8 mouse cellular contexts compared by ENCODE assay signal in genomic region chr15:85859490-85860031, GRCm38 (mm10). TPM values are rescaled to one million over a fixed set of nuclear protein-coding genes. Genes with fewer than 3 reads are reported as not detected.
DNase-seq lines count a peak whose midpoint lies in the region; ATAC-seq and TF ChIP-seq lines count a peak whose summit lies in the region.

Gene Gtse1, plus strand, starts transcription at chr15:85859745.

- no peaks in the 10 kb centered on the region for H3K4me1 ChIP-seq in ES-Bruce4 (ENCODE audit: control insufficient read depth, insufficient read depth, low read length)
- peaks cover 28% of the 10 kb centered on the region for H3K4me1 ChIP-seq in forebrain, embryonic 13.5 days
- peaks cover 20% of the 10 kb centered on the region for H3K4me1 ChIP-seq in liver, postnatal 0 days (ENCODE audit: insufficient read depth)
- H3K4me1 ChIP-seq in neural tube, embryonic 14.5 days (ENCODE audit: control insufficient read depth, insufficient read depth, low read length): peaks cover 5% of the 10 kb centered on the region; the same call in 1 of the 2 replicates

- ATAC-seq in cerebellum, adult (ENCODE audit: insufficient number of reproducible peaks, low FRiP score, low TSS enrichment): peak; percentile 100
- peak; percentile 100 for ATAC-seq in forebrain, embryonic 13.5 days
- ATAC-seq in liver, postnatal 0 days: peak; percentile 99
- peak; percentile 99 for ATAC-seq in neural tube, embryonic 14.5 days (ENCODE audit: low read depth)

- peak; percentile 78; the same call in 1 of the 2 replicates for TF ChIP-seq EP300 in ES-Bruce4 (IDR thresholded peaks at IDR 0.05; ENCODE audit: insufficient read depth, low read depth, low read length)
- no peak for TF ChIP-seq EP300 in liver, postnatal 0 days (IDR thresholded peaks at IDR 0.05; ENCODE audit: low read depth)

- peaks cover 41% of the 10 kb centered on the region for H3K36me3 ChIP-seq in ES-Bruce4 (ENCODE audit: control insufficient read depth, insufficient read depth, low read length, poor library complexity, severe bottlenecking)
- H3K36me3 ChIP-seq in forebrain, embryonic 13.5 days (ENCODE audit: poor library complexity, severe bottlenecking): peaks cover 27% of the 10 kb centered on the region
- H3K36me3 ChIP-seq in liver, postnatal 0 days (replicated peaks; ENCODE audit: insufficient read depth, low read length): peaks cover 23% of the 10 kb centered on the region
- H3K36me3 ChIP-seq in neural tube, embryonic 14.5 days (ENCODE audit: control insufficient read depth, insufficient read depth, low read length): no peaks in the 10 kb centered on the region

- H3K4me2 ChIP-seq in forebrain, embryonic 13.5 days: peak within 1 kb of the TSS; percentile 90
- H3K4me2 ChIP-seq in liver, postnatal 0 days (ENCODE audit: low read depth, low read length): peak within 1 kb of the TSS; percentile 90
- peak within 1 kb of the TSS; percentile 90 for H3K4me2 ChIP-seq in neural tube, embryonic 14.5 days (ENCODE audit: low read depth, low read length)

- no peaks in the 10 kb centered on the region for H3K9me3 ChIP-seq in ES-Bruce4 (replicated peaks; ENCODE audit: control insufficient read depth, insufficient read depth, low read length, poor library complexity, severe bottlenecking)
- H3K9me3 ChIP-seq in forebrain, embryonic 13.5 days (replicated peaks): no peaks in the 10 kb centered on the region
- no peaks in the 10 kb centered on the region for H3K9me3 ChIP-seq in liver, postnatal 0 days (ENCODE audit: low read length)
- H3K9me3 ChIP-seq in neural tube, embryonic 14.5 days (ENCODE audit: control insufficient read depth, low read length): no peaks in the 10 kb centered on the region

- TF ChIP-seq POLR2A in ES-Bruce4 (IDR thresholded peaks at IDR 0.05; ENCODE audit: insufficient read depth, low read length): peak; percentile 38

- no peak for TF ChIP-seq CTCF in ES-Bruce4 (IDR thresholded peaks at IDR 0.05; ENCODE audit: low read depth, low read length)
- no peak for TF ChIP-seq CTCF in liver, postnatal 0 days (IDR thresholded peaks at IDR 0.05; ENCODE audit: low read depth)

- peak within 1 kb of the TSS; percentile 84 for H3K9ac ChIP-seq in ES-Bruce4 (ENCODE audit: low read depth, poor library complexity, severe bottlenecking)
- peak within 1 kb of the TSS; percentile 88 for H3K9ac ChIP-seq in forebrain, embryonic 13.5 days
- H3K9ac ChIP-seq in liver, postnatal 0 days (replicated peaks): peak within 1 kb of the TSS; percentile 77
- H3K9ac ChIP-seq in neural tube, embryonic 14.5 days (replicated peaks; ENCODE audit: low read depth, low read length): peak within 1 kb of the TSS; percentile 81

- peak within 1 kb of the TSS; percentile 89 for H3K27ac ChIP-seq in ES-Bruce4 (ENCODE audit: insufficient read depth, low read length)
- peak within 1 kb of the TSS; percentile 68 for H3K27ac ChIP-seq in forebrain, embryonic 13.5 days
- peak within 1 kb of the TSS; percentile 49; the same call in 1 of the 2 replicates for H3K27ac ChIP-seq in liver, postnatal 0 days (ENCODE audit: low read depth)
- peak within 1 kb of the TSS; percentile 84 for H3K27ac ChIP-seq in neural tube, embryonic 14.5 days (ENCODE audit: low read depth, low read length)

- intact Hi-C loops in heart, postnatal 10 days (cut with DNase I): loop anchor here (2.0 kb wide), 1 partner anchor 19 kb away; the partner anchor contains the start of gene Trmu

- peak within 1 kb of the TSS; percentile 99 for H3K4me3 ChIP-seq in ES-Bruce4 (ENCODE audit: low read depth, low read length)
- H3K4me3 ChIP-seq in forebrain, embryonic 13.5 days: peak within 1 kb of the TSS; percentile 82
- peak within 1 kb of the TSS; percentile 84 for H3K4me3 ChIP-seq in liver, postnatal 0 days (ENCODE audit: low read depth, low read length)
- peak within 1 kb of the TSS; percentile 58 for H3K4me3 ChIP-seq in neural tube, embryonic 14.5 days (ENCODE audit: low read depth, low read length)

- peak; percentile 97 to 98 for DNase-seq in heart, postnatal 10 days
- peak; percentile 95 for DNase-seq in large intestine, adult 2 months (ENCODE audit: low read depth, low spot score)
- DNase-seq in liver, postnatal 0 days: peak; percentile 94
- peak; percentile 91 for DNase-seq in testis, postnatal 10 days (ENCODE audit: low spot score)

- H3K27me3 ChIP-seq in ES-Bruce4 (ENCODE audit: control insufficient read depth, insufficient read depth, low read length, poor library complexity, severe bottlenecking): no peaks in the 10 kb centered on the region
- H3K27me3 ChIP-seq in forebrain, embryonic 13.5 days: no peaks in the 10 kb centered on the region
- no peaks in the 10 kb centered on the region for H3K27me3 ChIP-seq in liver, postnatal 0 days (ENCODE audit: insufficient read depth, low read length)
- H3K27me3 ChIP-seq in neural tube, embryonic 14.5 days (ENCODE audit: control insufficient read depth, insufficient read depth, low read length): no peaks in the 10 kb centered on the region

- WGBS in forebrain, embryonic 13.5 days: under 1% methylated on average over 42 of the region's 42 CpGs
- under 1% methylated on average over 42 of the region's 42 CpGs for WGBS in large intestine, adult 2 months
- WGBS in liver, postnatal 0 days (ENCODE audit: insufficient replicate concordance): under 1% methylated on average over 42 of the region's 42 CpGs
- under 1% methylated on average over 42 of the region's 42 CpGs for WGBS in neural tube, embryonic 14.5 days

RNA-seq across cellular contexts. Expression of gene Gtse1, which starts in this region (rescaled TPM):
- polyA plus RNA-seq in ES-Bruce4 (2011; ENCODE audit: insufficient read depth, insufficient read length, low read depth, missing spikeins): 134 and 138 TPM in 2 replicates
- 31.0 and 31.4 TPM in 2 replicates for polyA plus RNA-seq in forebrain, embryonic 13.5 days (2015; fragmentation: Nextera tagmentation; extraction: Ambion mirVana)
- 1 to 10 TPM; 4.5 to 4.6 TPM for total RNA-seq in heart, postnatal 10 days (2021)
- polyA plus RNA-seq in large intestine, adult 2 months (2012; rRNA removed): 11.0 and 12.0 TPM in 2 replicates
- 8.2 and 8.9 TPM in 2 replicates for polyA plus RNA-seq in liver, postnatal 0 days (2015; fragmentation: Nextera tagmentation; extraction: Ambion mirVana)
- polyA plus RNA-seq in neural tube, embryonic 14.5 days (2014; fragmentation: Nextera tagmentation; extraction: Ambion mirVana): 2.3 and 2.4 TPM in 2 replicates

Comparison
In these comparisons a context has a peak if more than half of its experiments do, and no peak if none do; other contexts are left out.
1. Peak in every context shown above with its lines: DNase-seq, ATAC-seq, H3K4me3 ChIP-seq and H3K27ac ChIP-seq.